Mouse (Mus musculus) limb, embryonic 12.5 days (tissue): ENCODE results near the gene Igflr1. TPM values are rescaled to one million over a fixed set of nuclear protein-coding genes. Genes with fewer than 3 reads are reported as not detected.

ENCODE experiments used
- ATAC-seq: fragments of 200-750 bp; cut with Nextera tagmentation; 2 replicates; pipeline ENCODE4 v1.8.0; 2017; ENCODE audit warnings: low read depth, moderate TSS enrichment; ENCODE audit not compliant: insufficient number of reproducible peaks, insufficient read depth, low FRiP score, low TSS enrichment
- H3K27ac ChIP-seq: fragments of 300-500 bp; sonication (generic); 2 replicates; pipeline ENCODE4 v1.5.1; 2016; ENCODE audit warnings: mild to moderate bottlenecking, moderate library complexity
- H3K27me3 ChIP-seq: fragments of 300-500 bp; sonication (generic); 2 replicates; pipeline ENCODE4 v1.6.1; 2016; ENCODE audit warnings: mild to moderate bottlenecking, moderate library complexity
- H3K36me3 ChIP-seq: fragments of 300-500 bp; sonication (generic); 2 replicates; pipeline ENCODE4 v1.6.1; 2016; ENCODE audit warnings: mild to moderate bottlenecking, moderate library complexity
- H3K4me1 ChIP-seq: fragments of 300-500 bp; sonication (generic); replicated peaks from 2 replicates; pipeline ENCODE4 v1.6.1; 2016
- H3K4me2 ChIP-seq: fragments of 300-500 bp; sonication (generic); 2 replicates; pipeline ENCODE4 v1.6.1; 2016; ENCODE audit warnings: mild to moderate bottlenecking, moderate library complexity
- H3K4me3 ChIP-seq: fragments of 300-500 bp; sonication (generic); replicated peaks from 2 replicates; pipeline ENCODE4 v1.5.1; 2016; ENCODE audit warnings: mild to moderate bottlenecking
- H3K9ac ChIP-seq: fragments of 300-500 bp; sonication (generic); replicated peaks from 2 replicates; pipeline ENCODE4 v1.6.1; 2016; ENCODE audit warnings: mild to moderate bottlenecking, moderate library complexity
- H3K9me3 ChIP-seq: fragments of 300-500 bp; sonication (generic); 2 replicates; pipeline ENCODE4 v1.6.1; 2016; ENCODE audit warnings: mild to moderate bottlenecking, moderate library complexity
- WGBS: fragments of 180-500 bp; shearing (Covaris S2); methylation state at CpG from one replicate; pipeline ENCODE4 v1.1.7; 2016; 5-methylcytosine and 5-hydroxymethylcytosine counted together
- polyA plus RNA-seq: library from polyadenylated mRNA; unstranded; fragments of >200 nt; fragmentation: Nextera tagmentation; extraction: Ambion mirVana; gene quantifications from 2 replicates; pipeline ENCODE4 v1.2.1, GENCODE M21; 2016

The Igflr1 gene
- polyA plus RNA-seq, 1 experiment from 2014 or later, result 3.2 TPM

DNA sequence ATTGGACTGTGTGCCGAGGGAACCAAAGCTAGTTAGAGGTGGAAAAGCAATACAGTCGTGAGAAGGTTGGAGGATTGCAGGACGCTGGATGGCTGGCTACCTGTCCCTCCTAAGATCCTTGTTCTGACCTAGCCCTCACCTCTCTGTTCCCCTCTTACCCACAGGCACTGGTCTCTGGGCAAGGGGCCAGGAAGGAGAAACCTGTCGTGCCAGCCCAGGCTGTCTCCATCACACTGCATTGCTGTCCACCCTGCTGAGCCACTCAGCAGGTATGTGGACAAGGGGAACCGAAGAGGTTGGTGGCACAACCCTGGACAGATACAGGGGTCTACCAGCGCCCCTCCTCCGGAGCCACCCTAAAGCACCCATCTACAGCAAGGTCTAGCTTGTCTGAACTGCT is 35.4 kb downstream of the Igflr1 start:
- H3K9me3 ChIP-seq, result 0 out of 2 replicates have a peak, but pooled peaks cover 4% of the 10 kb centered on the region
- 69% methylated on average over 7 of the region's 7 CpGs for WGBS
- no peak overlapping the region for H3K27ac ChIP-seq
- H3K4me2 ChIP-seq, result no peak overlapping the region
- no peak overlapping the region for H3K9ac ChIP-seq
- H3K27me3 ChIP-seq, result no peaks in the 10 kb centered on the region
- no peak overlapping the region for H3K4me3 ChIP-seq
- no peaks in the 10 kb centered on the region for H3K4me1 ChIP-seq
- no peaks in the 10 kb centered on the region for H3K36me3 ChIP-seq
- no peak for ATAC-seq

DNA sequence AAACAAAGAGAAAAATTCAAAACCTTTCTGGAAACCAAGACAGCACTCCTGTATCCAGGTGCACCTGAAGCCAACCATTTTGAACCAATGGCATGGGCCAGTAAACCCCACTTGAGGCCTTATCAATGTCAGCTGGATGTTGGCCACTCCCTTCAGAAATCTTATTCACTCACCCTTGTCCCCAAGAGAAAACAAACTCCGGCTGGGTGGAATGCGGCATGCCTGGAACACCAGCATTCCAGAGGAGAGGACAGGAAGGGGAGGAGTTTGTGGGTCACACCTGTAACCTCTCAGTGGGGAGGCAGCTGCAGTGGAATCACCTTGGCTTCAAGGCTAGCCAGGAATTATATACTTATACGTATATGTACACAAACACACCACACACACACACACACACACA is 37.4 kb downstream of the Igflr1 start:
- Histone ChIP-seq H3K9ac (no peak overlapping the region), H3K27me3 (no peaks in the 10 kb centered on the region), H3K9me3 (0 out of 2 replicates have a peak, but pooled peaks cover 4% of the 10 kb centered on the region), H3K36me3 (no peaks in the 10 kb centered on the region), H3K4me3 (no peak overlapping the region), H3K4me2 (no peak overlapping the region), H3K27ac (no peak overlapping the region), H3K4me1 (no peaks in the 10 kb centered on the region)
- 28% methylated on average over 3 of the region's 3 CpGs for WGBS
- no peak for ATAC-seq

DNA sequence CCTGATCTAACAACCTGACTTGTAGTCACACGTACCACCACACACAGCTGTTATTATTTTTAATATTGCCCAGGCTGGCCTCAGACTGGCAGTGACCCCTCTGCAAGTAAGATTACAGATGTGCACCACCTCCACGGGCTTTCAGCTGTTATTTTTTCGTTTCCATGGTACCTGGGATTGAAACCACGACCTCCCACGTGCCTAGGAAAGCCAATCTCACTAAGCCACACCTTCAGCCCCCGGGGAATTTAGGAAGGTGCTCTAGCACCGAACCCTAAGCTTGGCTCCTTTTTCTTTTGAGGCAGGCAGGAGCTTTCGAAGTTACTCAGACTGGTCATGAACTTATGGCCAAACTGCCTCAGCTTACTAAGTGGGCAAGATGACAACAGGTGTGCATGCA is 39.2 kb downstream of the Igflr1 start:
- Histone ChIP-seq H3K4me3 (no peak overlapping the region), H3K4me2 (no peak overlapping the region), H3K27ac (no peak overlapping the region), H3K4me1 (no peaks in the 10 kb centered on the region), H3K27me3 (peaks cover 4% of the 10 kb centered on the region; the same call in 1 of the 2 replicates), H3K36me3 (no peaks in the 10 kb centered on the region), H3K9me3 (0 out of 2 replicates have a peak, but pooled peaks cover 4% of the 10 kb centered on the region), H3K9ac (no peak overlapping the region)
- ATAC-seq, result no peak
- WGBS, result 53% methylated on average over 8 of the region's 8 CpGs

GRCm38 (mm10) chr7:30604944-30605343 is 39.7 kb downstream of the Igflr1 start:
- H3K4me3 ChIP-seq, result no peak overlapping the region
- H3K36me3 ChIP-seq, result no peaks in the 10 kb centered on the region
- no peak for ATAC-seq
- peaks cover 4% of the 10 kb centered on the region; the same call in 1 of the 2 replicates for H3K27me3 ChIP-seq
- H3K4me1 ChIP-seq, result no peaks in the 10 kb centered on the region
- H3K27ac ChIP-seq, result no peak overlapping the region
- no peak overlapping the region for H3K4me2 ChIP-seq
- WGBS, result 83% methylated on average over 8 of the region's 8 CpGs
- H3K9ac ChIP-seq, result no peak overlapping the region
- H3K9me3 ChIP-seq, result 0 out of 2 replicates have a peak, but pooled peaks cover 4% of the 10 kb centered on the region

- no peaks in the 10 kb centered on the region for H3K9me3 ChIP-seq
- no peaks in the 10 kb centered on the region for H3K36me3 ChIP-seq
- peaks cover 4% of the 10 kb centered on the region; the same call in 1 of the 2 replicates for H3K27me3 ChIP-seq
- no peak for ATAC-seq
- no peak overlapping the region for H3K4me2 ChIP-seq
- no peak overlapping the region for H3K4me3 ChIP-seq
- no peak overlapping the region for H3K9ac ChIP-seq
- no peak overlapping the region for H3K27ac ChIP-seq
- WGBS, result 30% methylated on average over 8 of the region's 8 CpGs
- no peaks in the 10 kb centered on the region for H3K4me1 ChIP-seq
Observed at GRCm38 (mm10) chr7:30607706-30608309, 42.6 kb downstream of the Igflr1 start.

DNA sequence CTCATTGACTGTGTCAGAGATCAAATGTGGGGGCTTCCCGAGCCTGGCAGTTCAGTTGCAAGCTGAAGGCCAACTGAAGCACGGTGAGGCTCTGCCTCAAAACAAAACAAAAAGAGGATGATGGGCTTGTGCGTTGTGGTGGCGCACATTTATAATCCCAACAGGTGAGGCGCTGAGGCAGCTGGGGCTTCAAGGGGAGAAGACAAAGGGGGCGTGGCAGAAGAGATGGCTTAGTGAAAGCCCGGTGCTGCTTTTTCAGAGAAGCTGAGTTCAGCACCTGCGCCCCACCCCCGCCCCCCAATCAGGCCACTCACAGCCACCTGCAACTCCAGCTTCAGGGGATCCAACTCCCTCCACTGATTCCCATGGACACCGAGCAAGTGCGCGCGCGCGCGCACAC is 43.2 kb downstream of the Igflr1 start:
- no peaks in the 10 kb centered on the region for H3K36me3 ChIP-seq
- H3K9me3 ChIP-seq, result no peaks in the 10 kb centered on the region
- H3K27ac ChIP-seq, result no peak overlapping the region
- no peak overlapping the region for H3K9ac ChIP-seq
- ATAC-seq, result no peak
- H3K4me1 ChIP-seq, result no peaks in the 10 kb centered on the region
- no peak overlapping the region for H3K4me3 ChIP-seq
- H3K27me3 ChIP-seq, result peaks cover 4% of the 10 kb centered on the region; the same call in 1 of the 2 replicates
- no peak overlapping the region for H3K4me2 ChIP-seq
- WGBS, result 51% methylated on average over 16 of the region's 16 CpGs

- no peak overlapping the region for H3K4me2 ChIP-seq
- ATAC-seq, result no peak
- H3K27ac ChIP-seq, result no peak overlapping the region
- H3K27me3 ChIP-seq, result peaks cover 4% of the 10 kb centered on the region; the same call in 1 of the 2 replicates
- H3K9ac ChIP-seq, result no peak overlapping the region
- WGBS, result 59% methylated on average over 7 of the region's 7 CpGs
- 0 out of 2 replicates have a peak, but pooled peaks cover 2% of the 10 kb centered on the region for H3K9me3 ChIP-seq
- H3K4me1 ChIP-seq, result no peaks in the 10 kb centered on the region
- peaks cover 3% of the 10 kb centered on the region; the same call in 1 of the 2 replicates for H3K36me3 ChIP-seq
- H3K4me3 ChIP-seq, result no peak overlapping the region
Observed at GRCm38 (mm10) chr7:30610043-30610442, 44.8 kb downstream of the Igflr1 start.

GRCm38 (mm10) chr7:30612654-30613402 is 47.6 kb downstream of the Igflr1 start, which contains the start of gene Upk1a:
Upk1a (minus strand) TSS chr7:30612847.
- no peak within 1 kb of the TSS for H3K4me2 ChIP-seq
- WGBS, result 66% methylated on average over 8 of the region's 8 CpGs
- no peak within 1 kb of the TSS for H3K4me3 ChIP-seq
- peaks cover 1% of the 10 kb centered on the region; the same call in 1 of the 2 replicates for H3K27me3 ChIP-seq
- H3K27ac ChIP-seq, result no peak within 1 kb of the TSS
- no peak within 1 kb of the TSS for H3K9ac ChIP-seq
- no peak for ATAC-seq
- H3K36me3 ChIP-seq, result peaks cover 31% of the 10 kb centered on the region
- no peaks in the 10 kb centered on the region for H3K4me1 ChIP-seq
- H3K9me3 ChIP-seq, result 0 out of 2 replicates have a peak, but pooled peaks cover 4% of the 10 kb centered on the region

DNA sequence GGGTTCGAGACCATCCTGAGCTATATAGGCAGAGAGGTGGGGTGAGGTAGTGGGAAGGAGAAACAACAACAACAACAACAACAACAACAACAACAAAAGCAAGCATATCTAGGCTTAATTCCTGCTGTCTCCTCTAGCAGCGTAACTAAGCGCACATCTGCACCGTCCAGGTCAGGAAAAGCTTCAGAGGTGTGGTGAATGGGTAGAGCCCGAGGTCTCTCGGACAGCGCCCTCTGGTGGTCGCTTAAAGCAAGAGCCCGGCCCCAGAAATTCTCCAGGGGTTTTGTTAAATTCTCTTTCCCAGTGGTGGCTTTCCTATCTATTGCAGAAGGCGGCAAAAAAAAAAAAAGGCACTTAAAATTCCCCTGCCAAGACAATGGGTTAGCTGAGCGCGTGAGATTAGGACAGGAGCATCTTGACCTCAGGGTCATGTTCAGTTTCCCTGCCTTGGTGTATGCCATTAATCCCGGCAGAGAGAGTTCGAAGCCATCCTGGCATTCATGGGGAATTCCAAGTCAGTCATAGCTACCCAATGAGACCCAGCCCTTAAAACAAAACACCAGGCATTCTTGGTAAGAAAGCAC is 48.4 kb downstream of the Igflr1 start:
- H3K9me3 ChIP-seq, result 0 out of 2 replicates have a peak, but pooled peaks cover 4% of the 10 kb centered on the region
- H3K4me3 ChIP-seq, result no peak overlapping the region
- no peak overlapping the region for H3K27ac ChIP-seq
- no peaks in the 10 kb centered on the region for H3K4me1 ChIP-seq
- WGBS, result 25% methylated on average over 14 of the region's 14 CpGs
- H3K9ac ChIP-seq, result no peak overlapping the region
- H3K27me3 ChIP-seq, result no peaks in the 10 kb centered on the region
- H3K36me3 ChIP-seq, result peaks cover 39% of the 10 kb centered on the region
- no peak for ATAC-seq
- no peak overlapping the region for H3K4me2 ChIP-seq

DNA sequence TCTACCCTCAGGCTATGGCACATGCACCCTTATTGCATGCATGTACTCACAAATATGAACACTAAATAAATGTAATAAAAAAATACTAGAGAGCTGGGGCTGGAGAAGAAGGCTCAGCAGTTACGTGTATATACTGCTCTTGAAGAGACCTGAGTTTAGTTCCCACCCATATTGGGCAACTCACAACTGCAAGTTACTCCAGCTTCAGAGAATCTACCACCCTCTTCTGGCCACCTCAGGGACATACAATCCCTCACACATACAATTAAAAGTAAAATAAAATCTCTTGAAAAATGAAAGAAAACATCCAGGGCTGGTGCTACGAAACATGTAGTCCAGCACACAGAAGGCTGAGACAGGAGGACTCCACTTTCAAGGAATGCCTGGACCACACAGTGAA is 49.2 kb downstream of the Igflr1 start:
- Histone ChIP-seq H3K27ac (no peak overlapping the region), H3K4me2 (no peak overlapping the region), H3K9me3 (0 out of 2 replicates have a peak, but pooled peaks cover 4% of the 10 kb centered on the region), H3K4me1 (no peaks in the 10 kb centered on the region), H3K27me3 (no peaks in the 10 kb centered on the region), H3K9ac (no peak overlapping the region), H3K36me3 (peaks cover 47% of the 10 kb centered on the region), H3K4me3 (no peak overlapping the region)
- 75% methylated on average over 2 of the region's 2 CpGs for WGBS
- ATAC-seq, result no peak

DNA sequence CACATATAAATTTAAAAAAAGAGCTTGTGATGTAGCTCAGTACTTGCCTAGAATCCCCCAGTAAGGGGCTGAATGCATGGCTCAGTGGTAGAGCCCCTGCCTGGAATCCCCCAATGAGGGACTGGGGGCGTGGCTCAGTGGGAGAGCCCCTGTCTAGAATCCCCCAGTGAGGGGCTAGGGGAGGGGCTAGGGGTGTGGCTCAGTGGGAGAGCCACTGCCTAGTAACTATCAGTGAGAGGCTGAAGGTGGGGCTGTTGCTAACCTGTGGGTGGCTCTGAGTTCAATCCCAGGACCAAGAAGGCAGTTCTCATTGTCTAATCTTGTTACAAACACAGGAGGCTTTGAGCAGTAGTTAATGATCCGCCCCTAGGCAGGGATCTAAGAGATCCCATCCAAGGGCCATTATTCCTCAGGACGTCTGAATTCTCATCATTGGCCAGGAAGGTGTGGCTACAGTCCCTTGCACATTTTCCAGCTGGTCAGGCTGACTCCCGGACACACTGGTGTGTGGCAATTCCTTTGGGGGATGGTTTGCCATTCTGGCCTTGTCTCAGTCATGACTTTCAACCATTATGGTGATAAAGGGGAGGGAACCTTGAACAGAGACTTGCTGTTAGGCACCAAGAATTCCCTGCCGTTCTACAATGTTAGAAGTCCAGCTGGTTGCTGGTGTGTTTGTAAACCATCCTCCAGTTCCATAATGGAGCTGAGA is 50.0 kb downstream of the Igflr1 start:
- ATAC-seq, result no peak
- Histone ChIP-seq H3K4me2 (no peak overlapping the region), H3K36me3 (peaks cover 53% of the 10 kb centered on the region), H3K27me3 (no peaks in the 10 kb centered on the region), H3K27ac (no peak overlapping the region), H3K4me3 (no peak overlapping the region), H3K9me3 (0 out of 2 replicates have a peak, but pooled peaks cover 4% of the 10 kb centered on the region), H3K9ac (no peak overlapping the region), H3K4me1 (no peaks in the 10 kb centered on the region)
- 64% methylated on average over 5 of the region's 5 CpGs for WGBS
